Mouse (Mus musculus): ENCODE results near the gene Dbn1.
A peak's percentile ranks its signal among the peaks of the same experiment; 100 is the strongest.

Dbn1 gene

GRCm38 (mm10) chr13:55510668-55511491 is 23.0 kb upstream of the Dbn1 start:
- peak; percentile 66 to 88 for DNase-seq (ENCODE audit: low spot score in 2 of 2)

- DNase-seq (ENCODE audit: low spot score in 2 of 2): no peak
Measured at GRCm38 (mm10) chr13:55510332-55510667, 22.4 kb upstream of the Dbn1 start.

- DNase-seq (ENCODE audit: low spot score in 2 of 2): no peak
Measured at GRCm38 (mm10) chr13:55508531-55508930, 20.6 kb upstream of the Dbn1 start.

- DNase-seq (ENCODE audit: low spot score in 2 of 2): no peak
Measured at GRCm38 (mm10) chr13:55507877-55508276, 20.0 kb upstream of the Dbn1 start.

GRCm38 (mm10) chr13:55506697-55507096 is 18.8 kb upstream of the Dbn1 start:
- no peak for DNase-seq (ENCODE audit: low spot score in 2 of 2)

GRCm38 (mm10) chr13:55505810-55506209 is 17.9 kb upstream of the Dbn1 start:
- no peak for DNase-seq (ENCODE audit: low spot score in 2 of 2)

- no peak for DNase-seq (ENCODE audit: low spot score in 2 of 2)
Measured at GRCm38 (mm10) chr13:55504390-55504789, 16.5 kb upstream of the Dbn1 start.

GRCm38 (mm10) chr13:55502405-55502804 is 14.5 kb upstream of the Dbn1 start:
- no peak for DNase-seq (ENCODE audit: low spot score in 2 of 2)

- no peak for DNase-seq (ENCODE audit: low spot score in 2 of 2)
Measured at GRCm38 (mm10) chr13:55500575-55500974, 12.7 kb upstream of the Dbn1 start.

GRCm38 (mm10) chr13:55498906-55499305 is 11.0 kb upstream of the Dbn1 start:
- no peak for DNase-seq (ENCODE audit: low spot score in 2 of 2)

- no peak for DNase-seq (ENCODE audit: low spot score in 2 of 2)
Measured at GRCm38 (mm10) chr13:55496661-55497060, 8.8 kb upstream of the Dbn1 start.

- no peak for DNase-seq (ENCODE audit: low spot score in 2 of 2)
Measured at GRCm38 (mm10) chr13:55495702-55496101, 7.8 kb upstream of the Dbn1 start.

GRCm38 (mm10) chr13:55494883-55495621 is 7.1 kb upstream of the Dbn1 start:
- DNase-seq (ENCODE audit: low spot score in 2 of 2): no peak

- DNase-seq (ENCODE audit: low spot score in 2 of 2): no peak
Measured at GRCm38 (mm10) chr13:55494257-55494656, 6.3 kb upstream of the Dbn1 start.

- no peak for DNase-seq (ENCODE audit: low spot score in 2 of 2)
Measured at GRCm38 (mm10) chr13:55486916-55487577, 864 bp downstream of the Dbn1 start.

GRCm38 (mm10) chr13:55486029-55486794 is 1.7 kb downstream of the Dbn1 start:
- no peak for DNase-seq (ENCODE audit: low spot score in 2 of 2)

GRCm38 (mm10) chr13:55484520-55485088 is 3.3 kb downstream of the Dbn1 start:
- no peak for DNase-seq (ENCODE audit: low spot score in 2 of 2)

- DNase-seq (ENCODE audit: low spot score in 2 of 2): no peak
Measured at GRCm38 (mm10) chr13:55483593-55483992, 4.3 kb downstream of the Dbn1 start.

GRCm38 (mm10) chr13:55483071-55483470 is 4.8 kb downstream of the Dbn1 start:
- DNase-seq (ENCODE audit: low spot score in 2 of 2): no peak

- no peak for DNase-seq (ENCODE audit: low spot score in 2 of 2)
Measured at GRCm38 (mm10) chr13:55482542-55482941, 5.4 kb downstream of the Dbn1 start.

GRCm38 (mm10) chr13:55479929-55480328 is 8.0 kb downstream of the Dbn1 start:
- DNase-seq (ENCODE audit: low spot score in 2 of 2): no peak

GRCm38 (mm10) chr13:55479008-55479407 is 8.9 kb downstream of the Dbn1 start:
- DNase-seq (ENCODE audit: low spot score in 2 of 2): no peak
